Mouse (Mus musculus) spleen, adult 12 weeks (tissue): ENCODE data around the gene Cep55.
A peak's percentile ranks its signal among the peaks of the same experiment; 100 is the strongest.

Experiments used
- DNase-seq: peaks from one replicate; pipeline ENCODE4 v3.0.0; 2022; ENCODE audit warnings: low spot score

Cep55 gene

GRCm38 (mm10) chr19:38045198-38045597 is 9.6 kb upstream of the Cep55 start:
- DNase-seq: no peak

GRCm38 (mm10) chr19:38049686-38050085 is 5.1 kb upstream of the Cep55 start:
- DNase-seq: no peak

GRCm38 (mm10) chr19:38053227-38054041 is 1.4 kb upstream of the Cep55 start:
- DNase-seq: no peak

GRCm38 (mm10) chr19:38054149-38054719 is 577 bp upstream of the Cep55 start:
- peak; percentile 37 for DNase-seq

- DNase-seq: no peak
These were observed 987 bp downstream of the Cep55 start for GRCm38 (mm10) chr19:38055798-38056197.

- DNase-seq: no peak
These were observed 1.5 kb downstream of the Cep55 start for GRCm38 (mm10) chr19:38056276-38056675.

GRCm38 (mm10) chr19:38056931-38057330 is 2.1 kb downstream of the Cep55 start:
- no peak for DNase-seq

GRCm38 (mm10) chr19:38063201-38063600 is 8.4 kb downstream of the Cep55 start:
- no peak for DNase-seq

- DNase-seq: no peak
These were observed 9.2 kb downstream of the Cep55 start for GRCm38 (mm10) chr19:38064051-38064450.

- DNase-seq: no peak
These were observed 18.4 kb downstream of the Cep55 start for GRCm38 (mm10) chr19:38073226-38073625.

GRCm38 (mm10) chr19:38075051-38075450 is 20.2 kb downstream of the Cep55 start:
- DNase-seq: no peak

- DNase-seq: no peak
These were observed 21.4 kb downstream of the Cep55 start for GRCm38 (mm10) chr19:38076251-38076650.

- DNase-seq: no peak
These were observed 23.2 kb downstream of the Cep55 start for GRCm38 (mm10) chr19:38077851-38078540.

- no peak for DNase-seq
These were observed 26.6 kb downstream of the Cep55 start for GRCm38 (mm10) chr19:38081361-38081760.

GRCm38 (mm10) chr19:38082931-38083525 is 28.2 kb downstream of the Cep55 start:
- no peak for DNase-seq

GRCm38 (mm10) chr19:38085841-38086240 is 31.0 kb downstream of the Cep55 start:
- DNase-seq: no peak

GRCm38 (mm10) chr19:38086948-38087551 is 32.2 kb downstream of the Cep55 start:
- DNase-seq: no peak

- DNase-seq: no peak
These were observed 34.5 kb downstream of the Cep55 start for GRCm38 (mm10) chr19:38089358-38089757.

- DNase-seq: no peak
These were observed 36.7 kb downstream of the Cep55 start for GRCm38 (mm10) chr19:38091512-38091985.

GRCm38 (mm10) chr19:38096231-38096630 is 41.4 kb downstream of the Cep55 start:
- DNase-seq: no peak

- no peak for DNase-seq
These were observed 42.3 kb downstream of the Cep55 start, which contains the start of gene Ffar4 for GRCm38 (mm10) chr19:38096858-38097758. Gene Ffar4 (plus strand): TSS chr19:38097071.
